Mouse (Mus musculus) embryonic facial prominence, embryonic 12.5 days (tissue): ENCODE results near the gene Guk1. TPM values are rescaled to one million over a fixed set of nuclear protein-coding genes. Genes with fewer than 3 reads are reported as not detected.

Experiments used
- ATAC-seq: fragments of 200-750 bp; cut with Nextera tagmentation; 2 replicates; pipeline ENCODE4 v1.8.0; 2017; ENCODE audit not compliant: insufficient number of reproducible peaks, insufficient read depth, low FRiP score, low TSS enrichment
- H3K27ac ChIP-seq: fragments of 300-500 bp; sonication (generic); 2 replicates; pipeline ENCODE4 v1.5.1; 2016; ENCODE audit warnings: mild to moderate bottlenecking
- H3K27me3 ChIP-seq: fragments of 300-500 bp; sonication (generic); 2 replicates; pipeline ENCODE4 v1.6.1; 2016; ENCODE audit warnings: mild to moderate bottlenecking, moderate library complexity
- H3K36me3 ChIP-seq: fragments of 300-500 bp; sonication (generic); 2 replicates; pipeline ENCODE4 v1.6.1; 2016; ENCODE audit warnings: mild to moderate bottlenecking
- H3K4me1 ChIP-seq: fragments of 300-500 bp; sonication (generic); 2 replicates; pipeline ENCODE4 v1.6.1; 2016
- H3K4me2 ChIP-seq: fragments of 300-500 bp; sonication (generic); replicated peaks from 2 replicates; pipeline ENCODE4 v1.6.1; 2016; ENCODE audit warnings: mild to moderate bottlenecking, moderate library complexity
- H3K4me3 ChIP-seq: fragments of 300-500 bp; sonication (generic); 2 replicates; pipeline ENCODE4 v1.5.1; 2016; ENCODE audit warnings: mild to moderate bottlenecking
- H3K9ac ChIP-seq: fragments of 300-500 bp; sonication (generic); 2 replicates; pipeline ENCODE4 v1.6.1; 2016; ENCODE audit warnings: mild to moderate bottlenecking, moderate library complexity
- H3K9me3 ChIP-seq: fragments of 300-500 bp; sonication (generic); 2 replicates; pipeline ENCODE4 v1.6.1; 2016; ENCODE audit warnings: mild to moderate bottlenecking, moderate library complexity
- WGBS: fragments of 180-500 bp; shearing (Covaris S2); methylation state at CpG from one replicate; pipeline ENCODE4 v1.1.7; 2016; 5-methylcytosine and 5-hydroxymethylcytosine counted together
- polyA plus RNA-seq: library from polyadenylated mRNA; unstranded; fragments of >200 nt; fragmentation: Nextera tagmentation; extraction: Ambion mirVana; gene quantifications from 2 replicates; pipeline ENCODE4 v1.2.1, GENCODE M21; 2016

Guk1 gene
- polyA plus RNA-seq, 1 experiment from 2014 or later, result 125 TPM

GRCm38 (mm10) chr11:59209580-59209979 lies 17.6 kb upstream of the Guk1 start:
- WGBS, result 78% methylated on average over 5 of the region's 5 CpGs
- ATAC-seq, result no peak
- H3K9ac ChIP-seq, result no peak overlapping the region
- H3K27me3 ChIP-seq, result no peaks in the 10 kb centered on the region
- peaks cover 15% of the 10 kb centered on the region for H3K4me1 ChIP-seq
- peak overlapping the region; percentile 83 for H3K4me3 ChIP-seq
- H3K9me3 ChIP-seq, result no peaks in the 10 kb centered on the region
- H3K27ac ChIP-seq, result peak overlapping the region; percentile 89; the same call in 1 of the 2 replicates
- peak overlapping the region; percentile 93; the same call in 1 of the 2 replicates for H3K4me2 ChIP-seq
- H3K36me3 ChIP-seq, result peaks cover 62% of the 10 kb centered on the region

DNA sequence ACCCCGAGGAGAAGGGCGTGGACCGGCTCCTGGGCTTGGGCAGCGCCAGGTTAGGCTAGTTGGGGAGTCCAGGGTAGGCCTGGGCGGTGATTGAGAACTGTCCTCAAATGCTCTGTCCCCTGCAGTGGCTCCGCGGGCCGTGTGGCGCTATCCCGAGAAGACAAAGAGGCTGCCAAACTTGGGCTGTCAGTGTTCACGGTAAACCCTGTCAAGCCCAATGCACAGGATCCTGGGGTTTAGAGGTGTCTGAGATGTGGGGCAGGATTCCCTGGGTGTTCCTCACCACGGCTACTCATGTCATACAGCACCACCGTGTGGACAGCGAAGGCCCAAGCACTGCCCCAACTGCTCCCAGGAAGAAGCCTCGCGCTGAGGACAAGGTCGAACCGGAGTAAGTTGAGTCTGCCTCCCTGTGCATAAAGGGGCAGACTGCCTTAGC lies 17.0 kb upstream of the Guk1 start:
- peak overlapping the region; percentile 82 for H3K9ac ChIP-seq
- H3K27me3 ChIP-seq, result no peaks in the 10 kb centered on the region
- peak overlapping the region; percentile 89 for H3K27ac ChIP-seq
- peak overlapping the region; percentile 83 for H3K4me3 ChIP-seq
- WGBS, result 12% methylated on average over 18 of the region's 18 CpGs
- H3K9me3 ChIP-seq, result no peaks in the 10 kb centered on the region
- ATAC-seq, result peak; percentile 55; the same call in 1 of the 2 replicates
- peaks cover 15% of the 10 kb centered on the region for H3K4me1 ChIP-seq
- peak overlapping the region; percentile 93 for H3K4me2 ChIP-seq
- peaks cover 67% of the 10 kb centered on the region for H3K36me3 ChIP-seq

DNA sequence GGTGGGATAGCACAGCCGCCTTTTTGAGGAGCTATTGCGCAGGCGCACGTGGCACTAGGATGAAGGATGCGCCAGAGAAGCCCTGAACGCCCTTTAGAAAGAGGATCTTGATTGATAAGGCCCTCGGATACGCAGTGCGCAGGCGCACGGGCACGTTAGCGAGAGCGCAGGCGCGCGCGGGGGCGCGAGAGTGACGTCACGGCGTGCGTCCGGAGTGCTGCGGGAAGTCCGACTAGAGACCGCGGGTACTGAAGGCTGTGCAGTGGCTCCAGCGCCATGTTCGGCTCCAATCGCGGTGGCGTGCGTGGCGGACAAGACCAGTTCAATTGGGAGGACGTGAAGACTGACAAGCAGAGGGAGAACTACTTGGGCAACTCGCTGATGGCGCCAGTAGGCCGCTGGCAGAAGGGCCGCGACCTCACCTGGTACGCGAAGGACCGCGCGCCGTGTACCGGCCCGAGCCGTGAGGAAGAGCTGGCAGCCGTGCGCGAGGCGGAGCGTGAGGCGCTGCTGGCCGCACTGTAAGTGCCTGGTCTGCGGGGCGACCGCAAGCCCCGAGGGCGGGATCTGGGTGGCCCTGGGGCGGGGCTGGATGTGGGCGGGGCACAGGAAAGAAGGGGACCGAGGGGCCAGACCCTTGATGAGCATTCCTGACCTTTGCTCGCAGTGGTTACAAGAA lies 16.3 kb upstream of the Guk1 start, which contains the start of gene 2310033P09Rik:
Gene 2310033P09Rik, plus strand, starts transcription at position 169 of the 679 bp plus-strand sequence.
- H3K27ac ChIP-seq, result peak within 1 kb of the TSS; percentile 89
- peak within 1 kb of the TSS; percentile 93 for H3K4me2 ChIP-seq
- no peaks in the 10 kb centered on the region for H3K9me3 ChIP-seq
- no peaks in the 10 kb centered on the region for H3K27me3 ChIP-seq
- under 1% methylated on average over 67 of the region's 67 CpGs for WGBS
- H3K4me3 ChIP-seq, result peak within 1 kb of the TSS; percentile 83
- H3K9ac ChIP-seq, result peak within 1 kb of the TSS; percentile 82
- ATAC-seq, result peak; percentile 68
- peaks cover 15% of the 10 kb centered on the region for H3K4me1 ChIP-seq
- peaks cover 65% of the 10 kb centered on the region for H3K36me3 ChIP-seq

- Histone ChIP-seq H3K36me3 (peaks cover 40% of the 10 kb centered on the region), H3K4me2 (peak within 1 kb of the TSS; percentile 73), H3K4me3 (peak within 1 kb of the TSS; percentile 89), H3K4me1 (peaks cover 14% of the 10 kb centered on the region), H3K9ac (peak within 1 kb of the TSS; percentile 78), H3K27me3 (no peaks in the 10 kb centered on the region), H3K9me3 (no peaks in the 10 kb centered on the region), H3K27ac (peak within 1 kb of the TSS; percentile 72)
- peak; percentile 87 for ATAC-seq
- under 1% methylated on average over 63 of the region's 63 CpGs for WGBS
Observed at GRCm38 (mm10) chr11:59202081-59202995, 10.3 kb upstream of the Guk1 start, which contains the start of gene Mrpl55. Gene Mrpl55, plus strand, starts transcription at chr11:59202486.

DNA sequence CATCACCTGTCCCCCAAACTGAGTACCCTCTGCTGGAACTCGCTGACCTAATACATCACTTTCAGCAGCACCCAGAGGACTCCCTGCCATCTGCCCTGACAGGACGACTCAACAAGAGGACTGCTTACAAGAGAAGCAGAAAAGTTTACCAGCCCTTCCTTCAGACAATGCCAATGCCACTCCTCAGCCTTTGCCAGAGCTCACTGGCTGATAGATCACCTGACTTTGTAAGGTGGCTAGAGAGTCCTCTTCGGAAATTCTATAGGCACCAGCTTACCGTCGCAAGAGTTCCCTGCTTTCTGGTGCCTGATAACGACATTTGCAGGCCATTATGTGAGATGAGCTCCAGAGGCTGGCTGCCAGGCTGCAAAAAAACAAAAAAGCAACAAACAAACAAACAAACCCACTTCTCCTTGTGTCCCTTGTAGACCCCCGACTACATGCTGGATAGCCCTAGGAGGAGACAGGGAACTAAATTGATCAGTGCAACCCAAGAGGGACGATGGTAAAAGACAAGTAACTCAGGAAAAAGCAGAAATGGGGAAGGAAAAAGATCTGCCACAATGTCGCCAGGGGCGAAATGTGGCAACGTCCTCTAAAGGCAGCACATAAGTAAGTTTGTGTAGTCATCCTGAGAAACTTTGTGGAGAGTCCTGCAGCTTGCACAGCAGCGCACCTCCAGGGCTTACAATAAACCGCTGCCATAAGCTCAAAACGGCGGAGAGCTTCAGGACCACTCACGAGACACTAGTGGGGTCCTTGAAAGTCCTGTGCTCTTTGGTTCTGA lies 9.4 kb upstream of the Guk1 start:
- H3K9me3 ChIP-seq, result no peaks in the 10 kb centered on the region
- peak; percentile 13; the same call in 1 of the 2 replicates for ATAC-seq
- WGBS, result 35% methylated on average over 16 of the region's 16 CpGs
- H3K4me1 ChIP-seq, result peaks cover 14% of the 10 kb centered on the region
- H3K4me3 ChIP-seq, result peak overlapping the region; percentile 89
- H3K27me3 ChIP-seq, result no peaks in the 10 kb centered on the region
- peak overlapping the region; percentile 78 for H3K9ac ChIP-seq
- H3K27ac ChIP-seq, result peak overlapping the region; percentile 72; the same call in 1 of the 2 replicates
- peaks cover 34% of the 10 kb centered on the region for H3K36me3 ChIP-seq
- H3K4me2 ChIP-seq, result peak overlapping the region; percentile 73

DNA sequence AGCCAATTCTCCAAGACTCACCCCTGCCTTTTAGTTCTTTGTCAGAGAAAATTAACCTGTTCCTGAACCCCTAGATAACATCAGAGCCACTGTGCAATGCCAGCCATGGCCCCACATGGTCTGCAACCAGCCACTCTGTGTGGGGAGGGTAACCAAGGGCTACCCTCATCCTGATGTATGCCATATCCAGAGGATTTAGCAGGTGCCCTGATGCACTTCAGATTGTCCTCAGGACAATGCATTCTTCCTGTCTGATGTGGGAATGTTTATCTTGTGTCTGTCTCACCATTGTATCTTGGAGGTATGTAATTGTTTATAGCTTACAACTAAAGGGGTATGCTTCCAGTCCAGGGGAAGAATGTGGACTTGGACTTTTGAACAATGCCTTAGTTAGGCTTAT lies 4.2 kb upstream of the Guk1 start:
- ATAC-seq, result no peak
- Histone ChIP-seq H3K36me3 (peaks cover 12% of the 10 kb centered on the region), H3K4me2 (no peak overlapping the region)

GRCm38 (mm10) chr11:59191231-59192058 lies 567 bp downstream of the Guk1 start:
- peak; percentile 85 for ATAC-seq
- Histone ChIP-seq H3K4me2 (peak overlapping the region; percentile 54), H3K4me1 (peaks cover 6% of the 10 kb centered on the region), H3K27ac (peak overlapping the region; percentile 89), H3K27me3 (no peaks in the 10 kb centered on the region), H3K36me3 (no peaks in the 10 kb centered on the region), H3K9me3 (no peaks in the 10 kb centered on the region), H3K4me3 (peak overlapping the region; percentile 64), H3K9ac (peak overlapping the region; percentile 64)
- under 1% methylated on average over 57 of the region's 59 CpGs for WGBS

More for the DNA sequence above, 4.2 kb upstream of the Guk1 start:
- Histone ChIP-seq H3K9ac (no peak overlapping the region), H3K4me1 (peaks cover 4% of the 10 kb centered on the region), H3K27ac (no peak overlapping the region), H3K27me3 (no peaks in the 10 kb centered on the region), H3K9me3 (no peaks in the 10 kb centered on the region), H3K4me3 (no peak overlapping the region)

- WGBS, result 81% methylated on average over 6 of the region's 6 CpGs
- no peak overlapping the region for H3K9ac ChIP-seq
- no peaks in the 10 kb centered on the region for H3K9me3 ChIP-seq
- ATAC-seq, result no peak
- H3K4me3 ChIP-seq, result no peak overlapping the region
- peaks cover 27% of the 10 kb centered on the region for H3K36me3 ChIP-seq
- H3K4me2 ChIP-seq, result no peak overlapping the region
- no peak overlapping the region for H3K27ac ChIP-seq
- H3K27me3 ChIP-seq, result no peaks in the 10 kb centered on the region
- H3K4me1 ChIP-seq, result peaks cover 6% of the 10 kb centered on the region
Observed at GRCm38 (mm10) chr11:59187706-59188105, 4.3 kb downstream of the Guk1 start.

DNA sequence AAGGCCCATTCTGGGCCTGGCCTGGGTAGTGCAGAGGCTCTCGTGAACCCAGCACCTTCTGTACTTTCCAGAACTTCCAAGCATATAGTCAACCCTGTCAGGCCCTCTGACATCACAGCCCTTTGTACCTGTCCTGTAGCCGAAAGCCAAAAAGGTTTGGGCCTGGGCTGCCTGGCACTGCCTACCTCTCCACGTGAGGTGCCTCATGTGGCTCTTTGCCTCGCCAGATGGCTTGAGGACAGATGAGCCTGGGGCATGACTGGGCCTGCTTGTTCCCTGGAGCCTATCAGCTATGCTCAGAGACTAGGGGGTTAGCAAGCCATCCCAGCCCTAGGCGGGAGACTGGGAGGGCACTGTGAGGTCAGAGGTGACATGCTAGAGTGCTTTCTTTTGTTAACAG lies 6.5 kb downstream of the Guk1 start:
- peaks cover 31% of the 10 kb centered on the region for H3K36me3 ChIP-seq
- ATAC-seq, result no peak

GRCm38 (mm10) chr11:59183821-59184220 lies 8.2 kb downstream of the Guk1 start:
- H3K4me1 ChIP-seq, result no peaks in the 10 kb centered on the region
- 42% methylated on average over 3 of the region's 3 CpGs for whole genome bisulfite sequencing
- peaks cover 31% of the 10 kb centered on the region for H3K36me3 ChIP-seq
- H3K9me3 ChIP-seq, result no peaks in the 10 kb centered on the region
- peaks cover 13% of the 10 kb centered on the region for H3K27me3 ChIP-seq
- no peak overlapping the region for H3K9ac ChIP-seq
- ATAC-seq, result no peak
- no peak overlapping the region for H3K27ac ChIP-seq
- H3K4me2 ChIP-seq, result no peak overlapping the region
- no peak overlapping the region for H3K4me3 ChIP-seq

More for the DNA sequence above, 6.5 kb downstream of the Guk1 start:
- H3K27me3 ChIP-seq, result no peaks in the 10 kb centered on the region
- WGBS, result 77% methylated on average over 5 of the region's 5 CpGs
- H3K4me1 ChIP-seq, result no peaks in the 10 kb centered on the region
- no peak overlapping the region for H3K4me3 ChIP-seq
- no peaks in the 10 kb centered on the region for H3K9me3 ChIP-seq
- no peak overlapping the region for H3K27ac ChIP-seq
- H3K4me2 ChIP-seq, result no peak overlapping the region
- H3K9ac ChIP-seq, result no peak overlapping the region
